Mouse (Mus musculus) intestine, embryonic 16.5 days (tissue): ENCODE results near the gene Spag8. TPM values are rescaled to one million over a fixed set of nuclear protein-coding genes. Genes with fewer than 3 reads are reported as not detected.

Source experiments
- ATAC-seq: fragments of 200-750 bp; cut with Nextera tagmentation; 2 replicates; pipeline ENCODE4 v1.8.0; 2017; ENCODE audit warnings: moderate TSS enrichment, moderate library complexity
- H3K27ac ChIP-seq: fragments of 300-500 bp; sonication (generic); 2 replicates; pipeline ENCODE4 v1.5.1; 2014; ENCODE audit warnings: mild to moderate bottlenecking, low read length
- H3K27me3 ChIP-seq: fragments of 300-500 bp; sonication (generic); replicated peaks from 2 replicates; pipeline ENCODE4 v1.6.1; 2014; ENCODE audit warnings: low read length, control low read depth, mixed read lengths; ENCODE audit not compliant: control insufficient read depth, insufficient read depth
- H3K36me3 ChIP-seq: fragments of 300-500 bp; sonication (generic); 2 replicates; pipeline ENCODE4 v1.6.1; 2014; ENCODE audit warnings: low read length, control low read depth; ENCODE audit not compliant: control insufficient read depth, insufficient read depth
- H3K4me1 ChIP-seq: fragments of 300-500 bp; sonication (generic); 2 replicates; pipeline ENCODE4 v1.6.1; 2014; ENCODE audit warnings: low read length, control low read depth, mixed read lengths; ENCODE audit not compliant: control insufficient read depth, insufficient read depth
- H3K4me2 ChIP-seq: fragments of 300-500 bp; sonication (generic); 2 replicates; pipeline ENCODE4 v1.6.1; 2014; ENCODE audit warnings: low read depth, low read length, control low read depth
- H3K4me3 ChIP-seq: fragments of 300-500 bp; sonication (generic); 2 replicates; pipeline ENCODE4 v1.5.1; 2014; ENCODE audit warnings: mild to moderate bottlenecking, low read length
- H3K9ac ChIP-seq: fragments of 300-500 bp; sonication (generic); 2 replicates; pipeline ENCODE4 v1.6.1; 2014; ENCODE audit warnings: low read depth, low read length
- H3K9me3 ChIP-seq: fragments of 300-500 bp; sonication (generic); 2 replicates; pipeline ENCODE4 v1.6.1; 2016; ENCODE audit warnings: low read length, control low read depth; ENCODE audit not compliant: control insufficient read depth
- WGBS: fragments of 180-500 bp; shearing (Covaris S2); extraction: QIAGEN DNeasy Blood & Tissue Kit; methylation state at CpG from one replicate; pipeline ENCODE4 v1.1.7; 2014; 5-methylcytosine and 5-hydroxymethylcytosine counted together
- microRNA-seq: library from miRNA; unstranded; fragments of <30 nt; microRNA quantifications from one replicate; pipeline ENCODE4, GENCODE M21; 2016
- polyA plus RNA-seq: library from polyadenylated mRNA; unstranded; fragments of >200 nt; fragmentation: Nextera tagmentation; extraction: Ambion mirVana; gene quantifications from 2 replicates; pipeline ENCODE4 v1.2.1, GENCODE M21; 2015

The Spag8 gene
- polyA plus RNA-seq, 1 experiment from 2014 or later: 1.3 TPM

DNA sequence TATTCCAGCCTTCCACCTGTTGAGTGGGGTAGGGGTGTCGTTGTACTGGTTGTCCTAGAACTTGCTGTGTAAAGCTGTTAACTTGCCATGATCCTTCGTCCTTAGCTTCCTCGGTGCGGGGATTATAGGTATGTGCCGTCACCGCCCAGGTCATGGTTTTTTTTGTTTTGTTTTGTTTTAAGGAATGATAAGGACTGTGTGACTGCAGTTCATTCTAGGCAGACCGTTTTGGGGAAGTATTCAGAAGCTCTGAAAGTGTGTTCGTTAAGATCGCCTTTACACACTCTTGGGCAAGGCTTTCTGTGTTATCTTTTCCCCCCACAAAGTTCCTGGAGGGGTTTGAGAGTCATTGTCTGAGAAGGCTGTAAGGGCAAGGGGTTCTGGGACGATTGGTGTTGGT, 40.9 kb downstream of the Spag8 start:
- Histone ChIP-seq H3K9me3 (no peaks in the 10 kb centered on the region), H3K4me1 (no peaks in the 10 kb centered on the region), H3K4me3 (no peak overlapping the region), H3K27ac (no peak overlapping the region), H3K36me3 (no peaks in the 10 kb centered on the region), H3K27me3 (no peaks in the 10 kb centered on the region), H3K4me2 (no peak overlapping the region), H3K9ac (no peak overlapping the region)
- no peak for ATAC-seq
- 59% methylated on average over 10 of the region's 10 CpGs for WGBS

DNA sequence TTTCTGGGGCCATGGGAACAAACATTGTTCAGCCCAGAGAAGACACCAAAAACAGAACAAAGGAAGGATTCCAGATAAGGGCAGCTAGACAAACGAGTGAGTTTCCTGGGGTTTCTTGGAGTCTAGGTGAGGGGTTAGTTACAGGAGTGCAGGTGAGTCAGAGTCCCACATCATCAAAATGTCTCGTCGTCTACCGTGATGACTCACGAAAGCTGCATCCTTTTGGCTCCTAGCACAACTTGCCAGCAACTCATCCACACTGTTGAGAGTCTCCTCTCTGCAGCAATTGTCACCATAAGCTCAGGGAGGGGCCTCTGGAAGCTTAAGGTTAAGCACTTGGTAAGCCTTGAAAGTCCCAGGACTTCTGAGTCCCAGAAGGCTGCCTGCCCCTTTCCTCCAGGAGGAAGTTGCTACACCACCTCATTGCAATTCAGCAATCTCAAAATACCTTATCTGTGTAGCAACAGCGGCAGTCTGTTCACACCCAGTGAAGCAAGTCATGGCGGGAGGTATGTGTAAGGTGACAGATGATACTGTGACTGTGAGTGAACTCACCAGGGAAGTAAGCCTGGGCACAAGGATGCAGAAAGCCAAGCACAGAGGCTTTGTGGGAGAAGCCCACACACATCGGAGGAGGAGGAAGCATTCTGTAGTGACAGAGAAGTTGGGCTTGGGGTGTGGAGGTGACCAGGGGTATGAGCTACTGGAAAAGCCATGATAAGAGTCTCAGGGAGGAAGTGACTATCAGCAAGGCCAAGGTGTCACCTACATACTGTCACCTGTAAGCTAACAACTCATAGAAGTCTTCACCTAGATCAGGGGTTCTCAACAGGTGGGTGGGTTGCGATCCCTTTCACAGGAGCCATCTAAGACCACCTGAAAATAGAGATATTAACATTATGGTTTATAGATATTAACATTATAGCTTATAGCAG, 48.4 kb downstream of the Spag8 start:
- WGBS: 59% methylated on average over 9 of the region's 9 CpGs
- Histone ChIP-seq H3K4me3 (no peak overlapping the region), H3K9me3 (no peaks in the 10 kb centered on the region), H3K4me2 (no peak overlapping the region), H3K27ac (no peak overlapping the region), H3K4me1 (no peaks in the 10 kb centered on the region), H3K36me3 (no peaks in the 10 kb centered on the region), H3K9ac (no peak overlapping the region), H3K27me3 (no peaks in the 10 kb centered on the region)
- ATAC-seq: peak; percentile 73

DNA sequence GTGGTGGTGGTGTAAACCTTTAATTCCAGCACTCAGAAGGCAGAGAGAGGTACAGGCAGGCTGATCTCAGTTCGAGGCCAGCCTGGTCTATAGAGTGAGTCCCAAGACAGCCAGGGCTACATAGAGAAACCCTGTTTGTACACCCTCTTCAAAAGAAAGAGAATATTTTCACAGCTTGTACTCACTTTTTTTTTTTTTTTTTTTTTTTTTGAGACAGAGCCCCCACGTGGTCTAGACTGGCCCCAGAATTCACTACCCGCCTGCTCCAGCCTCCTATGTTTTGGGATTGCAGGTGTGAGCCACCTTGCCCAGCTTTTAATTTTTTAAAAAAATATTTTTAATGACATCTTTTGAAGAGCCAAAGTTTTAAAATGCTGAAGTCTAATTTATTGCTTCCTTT, 49.3 kb downstream of the Spag8 start:
- Histone ChIP-seq H3K27me3 (no peaks in the 10 kb centered on the region), H3K27ac (no peak overlapping the region), H3K9ac (no peak overlapping the region), H3K36me3 (no peaks in the 10 kb centered on the region), H3K4me1 (no peaks in the 10 kb centered on the region), H3K4me2 (no peak overlapping the region), H3K4me3 (no peak overlapping the region), H3K9me3 (no peaks in the 10 kb centered on the region)
- 66% methylated on average over 3 of the region's 3 CpGs for WGBS
- ATAC-seq: no peak

Small RNA genes lying within 50 kb of the gene (microRNA-seq; reads per million reads assigned to microRNA genes)
- not detected for gene Gm25262

Other genes with a start within 250 kb of the Spag8 start
- 0.10 and 0.24 TPM in 2 replicates for gene Fam166b, start 224.5 kb downstream of the Spag8 start, polyA plus RNA-seq
- 1.7 and 2.2 TPM in 2 replicates for gene Tesk1, start 211.7 kb downstream of the Spag8 start, polyA plus RNA-seq
- 2.5 and 2.6 TPM in 2 replicates for gene Cd72, start 199.0 kb downstream of the Spag8 start, polyA plus RNA-seq
- not detected in 2 replicates for gene Sit1, start 169.9 kb downstream of the Spag8 start, polyA plus RNA-seq
- 96.7 and 102 TPM in 2 replicates for gene Ccdc107, start 160.7 kb downstream of the Spag8 start, polyA plus RNA-seq
- gene Arhgef39, start 153.9 kb downstream of the Spag8 start, polyA plus RNA-seq: 40.9 and 49.7 TPM in 2 replicates
- gene Car9, start 146.6 kb downstream of the Spag8 start, polyA plus RNA-seq: 25.0 and 25.2 TPM in 2 replicates
- 574 and 599 TPM in 2 replicates for gene Tpm2, start 129.8 kb downstream of the Spag8 start, polyA plus RNA-seq
- gene Creb3, start 91.3 kb downstream of the Spag8 start, polyA plus RNA-seq: 78.7 and 80.5 TPM in 2 replicates
- gene Tln1, start 90.9 kb downstream of the Spag8 start, polyA plus RNA-seq: 41.2 and 41.9 TPM in 2 replicates
- 18.2 and 19.5 TPM in 2 replicates for gene Rgp1, start 74.9 kb downstream of the Spag8 start, polyA plus RNA-seq
- 12.5 and 12.9 TPM in 2 replicates for gene Gba2, start 74.7 kb downstream of the Spag8 start, polyA plus RNA-seq
- gene Msmp, start 69.1 kb downstream of the Spag8 start, polyA plus RNA-seq: 1.0 TPM in 1 of 2 replicates, not detected in the other
- 4.9 and 6.2 TPM in 2 replicates for gene Npr2, start 21.7 kb downstream of the Spag8 start, polyA plus RNA-seq
- gene Hint2, start 2.9 kb upstream of the Spag8 start, polyA plus RNA-seq: 187 and 208 TPM in 2 replicates
- 3.3 and 3.4 TPM in 2 replicates for gene Tmem8b, start 15.4 kb upstream of the Spag8 start, polyA plus RNA-seq
- 1.6 and 2.2 TPM in 2 replicates for gene Fam221b, start 15.6 kb upstream of the Spag8 start, polyA plus RNA-seq
- not detected in 2 replicates for gene Olfr70, start 47.2 kb upstream of the Spag8 start, polyA plus RNA-seq
- not detected in 2 replicates for gene Olfr71, start 56.7 kb upstream of the Spag8 start, polyA plus RNA-seq
- 1.1 TPM in 2 replicates for gene Hrct1, start 73.6 kb upstream of the Spag8 start, polyA plus RNA-seq
- gene Spaar, start 76.4 kb upstream of the Spag8 start, polyA plus RNA-seq: 0.12 and 0.15 TPM in 2 replicates
- gene Olfr159, start 117.4 kb upstream of the Spag8 start, polyA plus RNA-seq: not detected in 2 replicates
- gene Olfr156, start 170.3 kb upstream of the Spag8 start, polyA plus RNA-seq: not detected in 2 replicates
- gene Olfr157, start 186.6 kb upstream of the Spag8 start, polyA plus RNA-seq: not detected in 2 replicates
- not detected in 2 replicates for gene Olfr155, start 198.0 kb upstream of the Spag8 start, polyA plus RNA-seq
- gene Reck, start 221.9 kb upstream of the Spag8 start, polyA plus RNA-seq: 12.7 and 12.8 TPM in 2 replicates